Mouse (Mus musculus) retina, postnatal 7 days (tissue): ENCODE data around the gene Cmtm5.

Source experiments
- DNase-seq: peaks from one replicate; pipeline ENCODE4 v3.0.0-alpha.2; 2012; ENCODE audit warnings: low read depth, low spot score

The Cmtm5 gene

DNA sequence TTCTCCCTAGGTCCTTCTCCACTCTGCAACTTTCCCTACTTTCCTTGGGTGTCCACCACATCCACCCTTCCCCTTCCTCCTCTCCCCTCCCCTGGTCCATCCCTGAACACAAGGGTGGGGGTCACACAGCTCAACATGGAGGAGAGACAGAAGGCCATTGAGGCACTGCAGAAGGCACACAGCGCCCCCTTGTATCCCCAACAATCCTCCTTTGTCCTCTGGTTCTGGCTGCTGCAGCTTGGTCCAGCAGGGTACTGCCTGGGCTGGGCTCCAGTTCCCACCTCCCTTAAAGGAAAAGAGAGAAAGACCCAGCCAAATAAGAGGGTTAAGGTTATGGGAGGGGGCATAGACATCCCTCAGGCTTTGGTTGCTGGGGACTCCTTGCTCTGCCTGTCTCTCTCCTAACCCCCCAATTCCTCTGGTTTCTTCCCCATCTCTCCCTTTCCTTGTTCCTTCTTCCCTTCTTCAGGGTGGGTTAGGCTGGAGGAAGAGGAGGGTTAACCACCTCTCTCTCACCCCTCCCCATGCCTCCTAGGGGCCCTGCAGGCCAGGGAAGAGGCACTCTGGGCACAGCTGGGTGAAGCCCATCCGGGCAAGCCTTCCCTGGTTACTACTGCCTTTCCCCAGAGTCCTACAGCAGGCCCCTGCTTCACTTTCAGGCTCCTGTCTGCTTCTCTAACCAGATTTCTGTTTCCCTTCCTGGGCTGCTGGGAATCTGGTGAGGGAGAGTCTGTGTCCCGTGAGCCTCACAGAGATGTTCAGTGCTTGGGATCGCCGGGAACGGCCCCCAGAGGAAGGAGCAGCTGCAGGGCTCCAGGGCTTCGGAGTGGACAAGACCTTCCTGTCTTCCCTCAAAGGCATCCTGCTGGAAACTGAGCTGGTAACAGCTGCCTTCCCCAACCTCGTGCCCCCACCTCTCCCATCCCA, at the start of gene Cmtm5:
TSS of gene Cmtm5 (plus strand) at position 358 of the 927 bp plus-strand sequence.
- no peak for DNase-seq

GRCm38 (mm10) chr14:54892200-54892599, 43.9 kb upstream of the Cmtm5 start, which contains the start of gene Pabpn1:
Gene Pabpn1 (plus strand): TSS chr14:54892500.
- DNase-seq = no peak

GRCm38 (mm10) chr14:54893651-54894181, 42.3 kb upstream of the Cmtm5 start:
- peak; percentile 98 for DNase-seq

- DNase-seq = no peak
These were observed 41.5 kb upstream of the Cmtm5 start for GRCm38 (mm10) chr14:54894296-54895151.

GRCm38 (mm10) chr14:54897445-54897844, 38.6 kb upstream of the Cmtm5 start:
- DNase-seq = no peak

DNA sequence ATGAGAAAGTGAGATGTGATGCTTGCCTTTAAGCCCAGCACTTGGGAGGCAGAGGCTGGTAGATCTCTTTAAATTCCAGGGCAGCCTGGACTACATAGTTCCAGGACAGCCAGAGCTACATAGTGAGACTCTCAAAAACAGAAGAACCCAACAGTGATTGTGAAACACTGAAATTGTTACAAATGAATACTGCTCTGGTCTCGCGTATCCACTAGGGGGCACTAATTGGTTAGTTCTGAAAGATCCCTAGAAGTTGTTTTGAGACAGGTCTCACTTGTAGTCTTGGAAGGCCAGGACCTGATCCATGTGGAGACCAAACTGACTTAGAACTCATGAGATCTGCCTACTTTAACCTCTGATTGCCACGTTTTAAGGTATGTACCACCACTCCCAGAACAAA, 35.7 kb upstream of the Cmtm5 start:
- no peak for DNase-seq

- no peak for DNase-seq
These were observed 32.4 kb upstream of the Cmtm5 start for GRCm38 (mm10) chr14:54903641-54904040.

DNA sequence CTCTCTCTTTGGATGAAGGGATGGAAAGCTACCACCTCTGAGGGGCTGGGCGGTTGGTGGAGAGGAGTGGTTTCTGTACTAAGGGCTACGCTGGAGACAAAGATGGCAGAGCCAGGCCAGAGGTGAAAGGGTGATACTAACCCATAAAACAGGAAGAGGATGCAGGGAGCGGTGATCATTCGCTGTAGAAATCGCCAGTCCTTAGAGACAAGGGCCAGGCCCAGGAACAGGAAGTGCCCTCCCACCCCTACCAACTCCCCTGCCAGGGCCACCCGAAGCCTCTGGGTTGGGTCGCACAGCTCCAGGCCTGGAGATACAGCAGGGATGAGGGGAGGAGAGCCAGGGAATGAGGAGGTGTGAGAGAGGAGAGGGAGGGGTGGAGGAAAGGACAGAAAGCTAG, 27.4 kb upstream of the Cmtm5 start:
- DNase-seq = no peak

DNA sequence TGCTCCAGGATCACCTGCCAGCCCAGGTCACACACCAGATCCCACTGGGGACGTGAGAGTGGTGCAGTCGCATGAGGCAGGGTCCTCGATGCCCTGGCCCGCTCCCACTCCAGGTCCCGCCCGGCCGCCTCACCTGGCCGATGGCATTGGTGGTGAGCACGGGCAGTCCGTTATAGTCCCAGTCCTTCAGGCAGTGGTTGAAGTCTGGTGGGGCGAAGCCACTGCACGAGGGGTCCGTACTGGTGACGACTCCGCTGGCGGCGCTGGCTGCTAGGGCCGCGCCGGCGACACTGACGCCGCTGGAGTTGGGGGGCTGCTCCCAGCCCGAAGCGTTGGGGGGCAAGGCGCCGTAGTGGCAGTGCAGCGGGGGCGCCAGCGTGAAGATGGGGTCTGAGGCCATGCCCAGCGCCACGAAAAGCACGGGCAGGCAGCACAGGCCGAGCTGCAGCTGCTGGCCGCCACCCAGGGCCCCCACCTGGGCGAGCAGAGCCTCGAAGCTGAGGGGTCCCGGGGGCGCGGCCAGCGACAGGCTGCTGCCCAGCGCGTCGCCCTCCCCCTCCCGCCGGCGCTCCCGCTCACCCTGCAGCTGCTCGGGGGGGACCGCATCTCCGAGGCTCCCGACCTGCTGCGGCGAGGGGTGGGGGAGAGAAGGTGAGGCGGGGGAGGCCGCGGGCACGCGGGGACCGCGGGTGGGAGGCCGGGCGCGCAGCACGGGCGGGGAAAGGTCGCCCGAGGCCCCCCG, 23.8 kb upstream of the Cmtm5 start:
- no peak for DNase-seq

DNA sequence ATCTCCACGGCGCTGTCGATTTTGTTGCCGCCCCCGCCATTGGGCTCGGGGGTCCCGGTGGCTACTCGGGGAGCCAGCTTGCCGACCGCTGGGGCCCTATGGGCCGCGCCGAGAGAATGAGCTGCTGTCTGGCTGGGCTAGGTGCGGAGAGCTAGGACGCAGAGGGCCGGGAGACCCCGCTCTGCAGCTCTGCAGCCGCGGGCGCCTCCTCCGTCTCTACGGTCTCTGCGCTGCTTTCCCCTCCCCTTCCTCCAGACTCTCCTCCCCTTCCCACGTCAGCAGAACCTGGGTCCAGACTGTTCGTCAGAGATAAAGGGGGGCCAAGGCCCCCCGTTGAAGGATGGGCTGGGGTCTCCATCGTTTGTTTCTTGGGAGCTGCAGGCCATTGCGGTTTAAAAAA, 23.2 kb upstream of the Cmtm5 start, which contains the start of gene Slc22a17:
TSS of gene Slc22a17 (minus strand) at position 247 of the 400 bp plus-strand sequence.
- DNase-seq = peak; percentile 37

DNA sequence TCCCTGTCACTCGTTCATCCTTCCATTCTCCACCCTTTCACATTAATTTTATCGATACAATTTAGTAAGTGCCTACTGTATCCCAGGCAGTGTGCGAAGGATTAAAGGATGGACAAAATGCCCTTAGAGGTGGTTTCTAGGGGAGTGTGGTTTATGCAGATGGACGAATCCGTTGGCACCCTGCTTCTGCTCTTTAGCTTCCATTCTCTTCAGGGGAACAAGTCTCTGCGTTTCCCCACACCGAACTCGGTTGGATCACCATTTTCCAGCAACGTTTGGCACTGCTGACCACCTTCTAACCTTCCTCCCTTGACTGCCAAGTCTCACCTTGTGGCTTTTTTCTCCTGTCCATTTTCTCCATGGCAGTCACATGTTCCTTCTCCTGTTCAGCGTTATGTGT, 22.7 kb upstream of the Cmtm5 start:
- no peak for DNase-seq

DNA sequence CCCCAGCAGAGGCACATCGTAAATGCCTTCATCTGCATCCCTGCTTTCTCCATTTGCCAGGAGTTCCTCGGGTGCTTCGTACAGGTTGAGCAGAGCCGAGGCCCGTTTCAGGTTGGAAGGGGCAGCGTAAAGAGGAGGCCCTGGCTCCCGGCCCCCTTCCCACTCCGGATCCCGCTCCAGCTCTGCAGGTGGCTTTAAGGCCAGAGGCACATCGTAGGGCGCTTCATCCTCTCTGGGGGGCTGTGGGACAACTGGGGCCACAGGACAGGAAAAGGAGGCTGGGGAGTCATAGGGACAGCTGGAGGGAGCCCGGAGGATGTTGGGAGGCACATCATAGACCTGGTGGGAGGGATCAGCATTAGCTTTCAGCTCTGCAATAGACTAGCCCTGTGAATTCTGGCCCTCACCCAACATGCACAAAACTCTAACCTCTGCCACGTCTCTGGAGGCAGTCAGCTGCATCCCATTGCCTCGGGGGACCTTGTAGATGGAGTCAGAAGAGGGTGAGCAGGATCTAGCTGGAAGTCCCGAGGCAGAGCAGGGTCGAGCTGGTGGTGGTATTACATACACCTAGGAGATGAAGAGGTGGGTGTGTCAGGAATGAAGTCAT, 15.9 kb upstream of the Cmtm5 start:
- DNase-seq = no peak

DNA sequence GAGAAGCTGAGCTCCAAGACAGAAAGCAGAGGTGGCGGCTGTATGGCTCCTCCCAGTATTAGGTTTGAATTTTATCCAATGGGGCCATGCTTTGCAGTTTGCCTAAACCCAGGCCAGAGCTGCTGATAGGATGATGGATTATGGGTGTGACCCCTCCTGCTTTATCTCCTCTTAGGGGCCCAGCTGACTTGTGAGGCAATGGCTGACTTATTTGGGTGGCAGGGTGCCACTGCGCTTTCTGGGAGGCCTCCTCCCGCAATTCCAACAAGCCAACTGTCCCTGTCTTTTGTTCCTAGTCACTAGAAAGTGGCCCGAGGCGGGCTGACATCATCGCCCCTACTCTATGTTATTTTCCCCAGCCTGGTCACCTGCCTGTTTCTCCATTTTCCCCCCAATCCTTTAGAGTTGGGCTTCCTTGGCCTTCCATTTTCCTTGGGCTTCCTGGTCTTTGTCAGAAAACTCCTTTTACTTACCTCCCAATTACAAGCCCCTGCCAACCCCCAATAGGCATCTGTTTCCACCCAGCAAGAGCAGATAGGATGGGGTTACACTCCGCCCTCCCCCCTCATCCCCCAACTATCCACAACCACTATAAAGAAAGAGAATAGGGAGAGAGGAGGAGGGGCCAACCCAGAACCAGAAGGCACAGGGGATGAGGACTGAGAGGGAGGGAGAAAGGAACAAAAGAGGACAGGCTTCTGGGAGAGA, 11.3 kb upstream of the Cmtm5 start:
- no peak for DNase-seq

GRCm38 (mm10) chr14:54925349-54926342, 10.4 kb upstream of the Cmtm5 start, which contains the start of gene Efs:
Gene Efs (minus strand): TSS chr14:54926126.
- no peak for DNase-seq

- DNase-seq = peak; percentile 51
These were observed 9.5 kb upstream of the Cmtm5 start for GRCm38 (mm10) chr14:54926401-54927158.

DNA sequence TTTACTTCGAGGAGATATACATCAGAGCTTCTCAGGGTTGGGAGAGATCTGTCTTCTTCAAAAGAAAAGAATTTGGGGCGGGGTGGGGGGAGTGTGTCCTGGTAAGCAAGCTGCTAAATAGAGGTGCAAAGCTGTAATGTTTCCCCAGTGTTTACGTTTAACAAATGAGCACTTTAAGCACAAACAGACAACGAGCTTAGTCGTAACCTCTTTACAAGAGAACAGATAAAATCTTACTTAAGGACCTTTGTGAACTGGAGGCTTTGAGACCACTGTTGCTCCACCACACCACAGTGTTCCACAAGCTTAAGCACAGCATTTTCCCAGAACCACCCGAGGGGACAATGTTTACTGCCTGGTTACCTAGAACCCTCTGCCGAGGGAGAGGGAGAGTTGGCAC, 8.8 kb upstream of the Cmtm5 start:
- DNase-seq = no peak

DNA sequence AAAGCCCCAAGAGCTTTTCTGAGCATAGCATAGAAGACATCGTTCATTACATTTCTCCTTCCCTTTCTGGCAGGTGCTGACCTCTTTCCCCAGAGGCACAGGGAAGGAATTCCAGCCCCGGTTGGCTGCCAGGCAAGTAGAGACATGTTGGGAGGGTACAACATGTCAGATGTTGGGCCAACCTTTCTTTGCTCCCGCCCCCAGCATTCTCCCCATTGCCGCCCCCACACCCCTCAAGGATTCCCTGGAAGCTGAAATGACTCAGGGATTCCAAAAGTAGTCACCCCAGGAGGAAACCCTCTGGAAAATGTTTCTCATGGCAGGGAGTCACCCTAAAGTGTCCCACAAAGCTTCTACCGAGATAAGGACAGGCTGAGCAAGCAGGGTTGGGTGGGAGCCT, 6.3 kb upstream of the Cmtm5 start:
- no peak for DNase-seq

DNA sequence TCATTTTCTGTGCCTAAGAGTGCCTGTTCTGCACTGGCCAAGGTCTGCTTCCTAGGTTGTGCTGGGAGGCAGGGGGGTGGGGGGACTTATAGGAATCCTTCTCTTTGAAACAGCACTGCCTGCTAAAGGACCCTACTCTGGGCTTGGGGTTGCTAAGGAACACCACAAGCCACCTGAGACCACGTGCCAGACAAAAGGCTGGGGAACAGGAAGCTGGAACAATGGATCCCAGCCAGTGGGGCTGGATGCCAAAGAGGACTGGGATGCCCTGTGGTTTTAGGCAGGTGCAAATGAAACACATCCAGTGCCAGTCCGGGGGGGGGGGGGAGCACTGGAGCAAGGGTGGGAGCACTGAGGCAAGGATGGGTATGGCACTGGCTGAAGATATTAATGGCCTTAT, 5.6 kb upstream of the Cmtm5 start:
- DNase-seq = no peak
